Mouse (Mus musculus): ENCODE measurements around the gene Hs6st3. TPM values are rescaled to one million over a fixed set of nuclear protein-coding genes. Genes with fewer than 3 reads are reported as not detected.

Gene Hs6st3
- polyA plus RNA-seq, 1 experiment from 2014 or later: not detected

DNA sequence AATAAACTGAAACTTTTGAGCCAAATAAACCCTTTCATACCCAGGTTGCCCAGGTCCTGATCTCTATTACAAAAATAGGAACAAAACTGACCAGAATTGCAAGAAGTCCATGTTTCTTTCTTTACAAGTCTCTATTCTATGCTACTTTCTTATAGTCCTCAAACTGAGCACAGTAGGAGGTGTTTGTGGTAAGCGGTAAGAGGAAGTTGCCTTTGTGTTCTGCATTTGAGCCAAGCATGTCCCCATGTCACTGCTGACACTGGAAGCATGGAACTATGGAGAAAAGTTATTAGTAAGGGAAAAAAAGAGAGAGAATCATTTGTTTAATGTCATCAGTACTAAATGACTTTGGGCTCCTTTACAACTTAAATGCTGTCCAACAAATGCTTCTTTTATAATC, 529.3 kb downstream of the Hs6st3 start:
- Histone ChIP-seq H3K27me3 (ENCODE audit: control insufficient read depth, insufficient read depth, low read length) (no peaks in the 10 kb centered on the region), H3K36me3 (ENCODE audit: control insufficient read depth, insufficient read depth) (no peaks in the 10 kb centered on the region), H3K4me3 (ENCODE audit: low read length) (no peak overlapping the region), H3K4me1 (ENCODE audit: control insufficient read depth, insufficient read depth, low read length) (no peaks in the 10 kb centered on the region), H3K27ac (ENCODE audit: low read length) (no peak overlapping the region), H3K4me2 (ENCODE audit: low read depth, low read length) (no peak overlapping the region), H3K9ac (ENCODE audit: low read length) (no peak overlapping the region), H3K9me3 (replicated peaks; ENCODE audit: control insufficient read depth, low read length) (no peaks in the 10 kb centered on the region)
- WGBS: 83% methylated on average over 1 of the region's 1 CpGs
- ATAC-seq (replicated peaks; ENCODE audit: extremely low read depth, insufficient read depth, low FRiP score): no peak

GRCm38 (mm10) chr14:119670836-119671587, 532.9 kb downstream of the Hs6st3 start:
- Histone ChIP-seq H3K4me1 (ENCODE audit: control insufficient read depth, insufficient read depth, low read length) (no peaks in the 10 kb centered on the region), H3K9ac (ENCODE audit: low read length) (no peak overlapping the region), H3K4me2 (ENCODE audit: low read depth, low read length) (no peak overlapping the region), H3K27ac (ENCODE audit: low read length) (no peak overlapping the region), H3K9me3 (replicated peaks; ENCODE audit: control insufficient read depth, low read length) (no peaks in the 10 kb centered on the region), H3K36me3 (ENCODE audit: control insufficient read depth, insufficient read depth) (no peaks in the 10 kb centered on the region), H3K27me3 (ENCODE audit: control insufficient read depth, insufficient read depth, low read length) (no peaks in the 10 kb centered on the region), H3K4me3 (ENCODE audit: low read length) (no peak overlapping the region)
- 84% methylated on average over 16 of the region's 16 CpGs for WGBS
- no peak for ATAC-seq (replicated peaks; ENCODE audit: extremely low read depth, insufficient read depth, low FRiP score)

- 84% methylated on average over 11 of the region's 11 CpGs for WGBS
- no peak for ATAC-seq (replicated peaks; ENCODE audit: extremely low read depth, insufficient read depth, low FRiP score)
- no peak overlapping the region for H3K9ac ChIP-seq (ENCODE audit: low read length)
- H3K4me3 ChIP-seq (ENCODE audit: low read length): no peak overlapping the region
- H3K27ac ChIP-seq (ENCODE audit: low read length): no peak overlapping the region
- H3K36me3 ChIP-seq (ENCODE audit: control insufficient read depth, insufficient read depth): no peaks in the 10 kb centered on the region
- no peak overlapping the region for H3K4me2 ChIP-seq (ENCODE audit: low read depth, low read length)
- H3K4me1 ChIP-seq (ENCODE audit: control insufficient read depth, insufficient read depth, low read length): no peaks in the 10 kb centered on the region
- no peaks in the 10 kb centered on the region for H3K9me3 ChIP-seq (replicated peaks; ENCODE audit: control insufficient read depth, low read length)
- H3K27me3 ChIP-seq (ENCODE audit: control insufficient read depth, insufficient read depth, low read length): no peaks in the 10 kb centered on the region
Observed at GRCm38 (mm10) chr14:119678574-119678973, 540.4 kb downstream of the Hs6st3 start.

DNA sequence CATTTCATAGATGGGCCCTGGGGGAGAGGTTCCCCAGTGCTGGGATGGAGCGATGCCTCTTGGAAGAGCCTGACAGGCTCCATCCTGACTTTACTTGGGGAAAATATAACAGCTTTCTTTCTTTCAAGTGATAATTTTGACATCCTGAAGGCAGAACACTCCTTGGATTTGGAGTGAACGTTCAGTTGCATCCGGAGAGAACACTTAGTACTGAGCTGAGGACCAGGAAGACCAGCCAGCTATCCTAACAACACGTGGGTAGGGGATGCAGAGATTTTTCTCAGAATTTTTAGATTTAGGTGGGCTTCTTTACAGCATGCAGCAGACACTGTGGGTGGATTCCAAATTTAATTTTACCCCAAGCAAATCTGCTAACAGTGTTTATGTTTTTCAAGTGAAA, 541.9 kb downstream of the Hs6st3 start:
- no peaks in the 10 kb centered on the region for H3K36me3 ChIP-seq (ENCODE audit: control insufficient read depth, insufficient read depth)
- H3K9ac ChIP-seq (ENCODE audit: low read length): no peak overlapping the region
- no peaks in the 10 kb centered on the region for H3K9me3 ChIP-seq (replicated peaks; ENCODE audit: control insufficient read depth, low read length)
- ATAC-seq (replicated peaks; ENCODE audit: extremely low read depth, insufficient read depth, low FRiP score): no peak
- H3K4me2 ChIP-seq (ENCODE audit: low read depth, low read length): no peak overlapping the region
- no peak overlapping the region for H3K27ac ChIP-seq (ENCODE audit: low read length)
- WGBS: 83% methylated on average over 4 of the region's 4 CpGs
- H3K27me3 ChIP-seq (ENCODE audit: control insufficient read depth, insufficient read depth, low read length): no peaks in the 10 kb centered on the region
- H3K4me1 ChIP-seq (ENCODE audit: control insufficient read depth, insufficient read depth, low read length): no peaks in the 10 kb centered on the region
- no peak overlapping the region for H3K4me3 ChIP-seq (ENCODE audit: low read length)

DNA sequence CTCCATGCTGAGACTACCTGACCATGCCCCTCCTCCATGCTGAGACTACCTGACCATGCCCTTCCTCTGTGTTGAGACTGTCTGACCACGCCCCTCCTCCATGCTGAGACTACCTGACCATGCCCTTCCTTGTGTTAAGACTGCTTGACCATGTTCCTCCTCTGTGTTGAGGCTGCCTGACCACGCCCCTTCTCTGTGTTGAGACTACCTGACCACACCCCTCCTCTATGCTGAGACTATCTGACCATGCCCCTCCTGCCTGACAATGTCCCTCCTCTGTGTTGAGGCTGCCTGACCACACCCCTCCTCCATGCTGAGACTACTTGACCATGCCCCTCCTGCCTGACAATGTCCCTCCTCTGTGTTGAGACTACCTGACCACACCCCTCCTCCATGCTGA, 549.7 kb downstream of the Hs6st3 start:
- Histone ChIP-seq H3K9ac (ENCODE audit: low read length) (no peak overlapping the region), H3K4me2 (ENCODE audit: low read depth, low read length) (no peak overlapping the region), H3K27me3 (ENCODE audit: control insufficient read depth, insufficient read depth, low read length) (no peaks in the 10 kb centered on the region), H3K4me1 (ENCODE audit: control insufficient read depth, insufficient read depth, low read length) (no peaks in the 10 kb centered on the region), H3K27ac (ENCODE audit: low read length) (no peak overlapping the region), H3K4me3 (ENCODE audit: low read length) (no peak overlapping the region), H3K36me3 (ENCODE audit: control insufficient read depth, insufficient read depth) (no peaks in the 10 kb centered on the region), H3K9me3 (replicated peaks; ENCODE audit: control insufficient read depth, low read length) (no peaks in the 10 kb centered on the region)
- 0 out of 2 replicates have a peak, but pooled peaks have one; percentile 23 for ATAC-seq (replicated peaks; ENCODE audit: extremely low read depth, insufficient read depth, low FRiP score)
- WGBS: 69% methylated on average over 2 of the region's 2 CpGs

DNA sequence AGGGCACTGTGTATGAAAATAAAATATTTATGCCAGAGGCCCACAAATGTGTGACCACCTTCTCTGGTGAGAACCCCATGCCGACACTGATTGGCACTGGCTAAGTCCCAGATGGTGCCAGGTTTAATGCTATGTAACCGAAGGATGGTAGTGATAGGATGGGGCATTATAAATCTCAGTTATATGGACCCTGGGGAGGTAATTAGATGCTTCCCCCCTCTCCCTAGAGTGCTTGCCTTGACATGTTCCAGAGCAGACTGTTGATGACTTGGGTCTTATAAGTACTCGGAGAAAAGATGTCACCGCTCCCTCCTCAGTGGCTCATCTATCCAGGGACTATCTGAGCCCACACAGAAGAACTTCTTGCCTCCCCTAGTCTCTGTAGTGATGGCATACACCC, 561.8 kb downstream of the Hs6st3 start:
- 86% methylated on average over 4 of the region's 4 CpGs for WGBS
- Histone ChIP-seq H3K9ac (ENCODE audit: low read length) (no peak overlapping the region), H3K4me3 (ENCODE audit: low read length) (no peak overlapping the region), H3K4me1 (ENCODE audit: control insufficient read depth, insufficient read depth, low read length) (no peaks in the 10 kb centered on the region), H3K27ac (ENCODE audit: low read length) (no peak overlapping the region), H3K9me3 (replicated peaks; ENCODE audit: control insufficient read depth, low read length) (no peaks in the 10 kb centered on the region), H3K36me3 (ENCODE audit: control insufficient read depth, insufficient read depth) (no peaks in the 10 kb centered on the region), H3K4me2 (ENCODE audit: low read depth, low read length) (no peak overlapping the region), H3K27me3 (ENCODE audit: control insufficient read depth, insufficient read depth, low read length) (no peaks in the 10 kb centered on the region)
- ATAC-seq (replicated peaks; ENCODE audit: extremely low read depth, insufficient read depth, low FRiP score): no peak

DNA sequence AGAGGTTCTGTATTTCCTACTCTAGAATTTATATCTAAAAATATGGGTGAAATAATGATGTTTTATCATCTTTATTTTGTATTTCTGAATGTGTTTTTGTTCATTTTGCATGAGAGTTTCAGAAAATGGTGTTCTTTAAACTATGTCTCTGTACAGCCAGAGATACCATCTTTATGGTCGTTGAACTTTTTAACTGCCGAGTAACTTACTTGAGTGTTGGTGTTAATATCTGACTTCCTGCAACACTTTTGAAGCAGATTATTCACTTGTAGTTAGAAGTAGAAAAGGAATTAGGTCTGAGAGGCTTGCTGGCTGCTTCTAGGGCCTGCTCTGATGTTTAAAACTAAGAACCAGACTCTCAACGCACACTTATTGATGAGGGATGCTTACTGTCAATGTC, 576.6 kb downstream of the Hs6st3 start:
- Histone ChIP-seq H3K27ac (ENCODE audit: low read length) (no peak overlapping the region), H3K9ac (ENCODE audit: low read length) (no peak overlapping the region), H3K4me2 (ENCODE audit: low read depth, low read length) (no peak overlapping the region), H3K4me3 (ENCODE audit: low read length) (no peak overlapping the region), H3K9me3 (replicated peaks; ENCODE audit: control insufficient read depth, low read length) (no peaks in the 10 kb centered on the region), H3K27me3 (ENCODE audit: control insufficient read depth, insufficient read depth, low read length) (no peaks in the 10 kb centered on the region), H3K36me3 (ENCODE audit: control insufficient read depth, insufficient read depth) (no peaks in the 10 kb centered on the region), H3K4me1 (ENCODE audit: control insufficient read depth, insufficient read depth, low read length) (no peaks in the 10 kb centered on the region)
- WGBS: 58% methylated on average over 3 of the region's 3 CpGs
- no peak for ATAC-seq (replicated peaks; ENCODE audit: extremely low read depth, insufficient read depth, low FRiP score)

- Histone ChIP-seq H3K9ac (ENCODE audit: low read length) (no peak overlapping the region), H3K27ac (ENCODE audit: low read length) (no peak overlapping the region), H3K4me3 (ENCODE audit: low read length) (no peak overlapping the region), H3K36me3 (ENCODE audit: control insufficient read depth, insufficient read depth) (no peaks in the 10 kb centered on the region), H3K4me1 (ENCODE audit: control insufficient read depth, insufficient read depth, low read length) (no peaks in the 10 kb centered on the region), H3K9me3 (replicated peaks; ENCODE audit: control insufficient read depth, low read length) (no peaks in the 10 kb centered on the region), H3K27me3 (ENCODE audit: control insufficient read depth, insufficient read depth, low read length) (no peaks in the 10 kb centered on the region), H3K4me2 (ENCODE audit: low read depth, low read length) (no peak overlapping the region)
- WGBS: 52% methylated on average over 1 of the region's 1 CpGs
- no peak for ATAC-seq (replicated peaks; ENCODE audit: extremely low read depth, insufficient read depth, low FRiP score)
Observed at GRCm38 (mm10) chr14:119717323-119717722, 579.2 kb downstream of the Hs6st3 start.

GRCm38 (mm10) chr14:119725102-119725501, 587.0 kb downstream of the Hs6st3 start:
- Histone ChIP-seq H3K9me3 (replicated peaks; ENCODE audit: control insufficient read depth, low read length) (no peaks in the 10 kb centered on the region), H3K9ac (ENCODE audit: low read length) (no peak overlapping the region), H3K27ac (ENCODE audit: low read length) (no peak overlapping the region), H3K36me3 (ENCODE audit: control insufficient read depth, insufficient read depth) (no peaks in the 10 kb centered on the region), H3K4me3 (ENCODE audit: low read length) (no peak overlapping the region), H3K4me2 (ENCODE audit: low read depth, low read length) (no peak overlapping the region), H3K27me3 (ENCODE audit: control insufficient read depth, insufficient read depth, low read length) (no peaks in the 10 kb centered on the region), H3K4me1 (ENCODE audit: control insufficient read depth, insufficient read depth, low read length) (no peaks in the 10 kb centered on the region)
- WGBS: 67% methylated on average over 6 of the region's 6 CpGs
- ATAC-seq (replicated peaks; ENCODE audit: extremely low read depth, insufficient read depth, low FRiP score): no peak
